Mouse (Mus musculus): ENCODE results near the gene Nrtn.
A peak's percentile ranks its signal among the peaks of the same experiment; 100 is the strongest.

DNA sequence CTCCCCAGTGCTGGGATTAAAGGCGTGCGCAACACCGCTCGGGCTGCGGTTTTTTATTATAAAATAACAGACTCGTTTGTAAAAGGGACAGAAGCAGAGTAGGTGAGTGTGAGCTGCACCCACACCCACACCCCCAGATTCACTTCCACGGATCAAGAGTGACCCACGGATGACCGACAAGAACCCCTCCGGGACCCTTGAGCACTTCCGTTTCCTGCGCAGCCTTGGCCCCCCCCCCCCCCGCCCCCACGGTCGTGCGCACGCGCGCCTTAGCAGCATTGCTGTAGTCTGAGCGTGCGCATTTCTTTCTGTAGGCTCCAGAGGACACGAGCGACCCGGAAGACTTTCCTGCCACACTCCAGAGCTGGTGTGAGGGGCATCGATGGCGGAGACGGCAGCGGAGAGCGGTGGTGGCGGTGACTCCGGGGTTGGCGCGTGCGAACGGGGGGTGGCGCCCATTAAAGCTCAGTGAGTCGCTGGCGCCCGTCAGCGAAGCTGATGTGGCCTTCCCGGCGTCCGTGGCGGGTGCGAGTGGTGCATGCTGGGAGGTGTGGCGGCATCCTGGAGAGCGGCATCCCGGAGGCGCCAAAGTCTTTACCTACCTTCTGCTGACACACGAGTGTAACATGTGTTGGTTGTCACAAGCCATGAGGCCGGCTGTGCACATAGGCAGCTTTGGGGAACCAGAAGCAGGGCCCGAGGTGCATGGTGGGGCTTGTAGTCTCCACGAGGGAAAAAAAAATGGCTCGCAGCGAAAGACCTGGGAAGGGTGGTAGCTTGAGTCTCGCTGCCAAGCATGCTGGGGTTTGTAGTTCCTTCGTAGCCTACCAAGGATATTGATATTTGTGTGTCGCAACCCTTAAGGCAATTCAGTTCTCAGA is 7.4 kb upstream of the Nrtn start, which contains the start of gene Dus3l:
- TF ChIP-seq CTCF (IDR thresholded peaks at IDR 0.05; ENCODE audit: borderline replicate concordance, insufficient read depth, low read length): no peak
- peak; percentile 61 for TF ChIP-seq POLR2A (IDR thresholded peaks at IDR 0.05; ENCODE audit: low read depth, low read length)
